8 mouse cellular contexts compared by ENCODE assay signal in the genomic region with DNA sequence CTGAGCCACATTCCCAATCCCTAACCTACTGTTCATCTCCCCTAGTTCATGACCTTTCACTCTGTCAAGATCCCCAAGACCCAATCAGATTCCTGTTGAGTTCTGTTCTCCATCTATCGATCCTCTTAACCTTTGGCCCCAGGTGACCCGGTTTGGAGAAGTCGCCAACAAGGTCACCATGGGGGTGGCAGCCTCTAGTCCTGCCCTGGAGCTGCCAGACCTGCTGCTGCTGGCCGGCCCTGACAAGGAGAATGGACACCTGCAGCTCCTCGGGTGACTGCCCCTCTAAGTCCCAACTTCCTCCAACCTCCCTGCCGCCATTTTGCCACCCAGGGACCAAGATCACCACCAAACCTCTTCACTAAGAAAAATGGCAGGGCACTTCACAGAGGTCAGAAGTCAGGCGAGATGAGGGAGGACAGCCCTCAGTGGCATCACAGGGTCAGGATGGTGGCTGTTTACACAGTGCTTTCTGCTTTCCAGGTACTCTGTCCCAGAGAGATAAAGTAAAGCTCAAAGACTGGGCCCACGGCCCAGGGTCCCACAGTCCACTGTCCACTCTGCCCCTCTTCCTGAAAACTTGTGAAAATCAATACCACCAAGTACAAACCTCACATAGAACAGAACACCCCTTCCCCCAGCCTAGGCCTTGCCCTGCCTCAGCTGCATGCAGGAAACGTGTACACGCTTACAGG. TPM values are rescaled to one million over a fixed set of nuclear protein-coding genes. Genes with fewer than 3 reads are reported as not detected.
DNase-seq lines count a peak whose midpoint lies in the region; ATAC-seq and TF ChIP-seq lines count a peak whose summit lies in the region.

No protein-coding gene starts in this region.

- H3K9me3 ChIP-seq in embryonic facial prominence, embryonic 13.5 days = no peaks in the 10 kb centered on the region
- no peaks in the 10 kb centered on the region for H3K9me3 ChIP-seq in hindbrain, postnatal 0 days (ENCODE audit: low read length)

- peaks cover 23% of the 10 kb centered on the region for H3K36me3 ChIP-seq in embryonic facial prominence, embryonic 13.5 days
- H3K36me3 ChIP-seq in hindbrain, postnatal 0 days (ENCODE audit: insufficient read depth, low read length) = peaks cover 6% of the 10 kb centered on the region; the same call in 1 of the 2 replicates
- H3K36me3 ChIP-seq in myocyte (ENCODE audit: control insufficient read depth, insufficient read depth) = no peaks in the 10 kb centered on the region

- WGBS in embryonic facial prominence, embryonic 13.5 days = 81% methylated on average over 10 of the region's 10 CpGs
- WGBS in hindbrain, postnatal 0 days = 92% methylated on average over 10 of the region's 10 CpGs

- H3K27me3 ChIP-seq in embryonic facial prominence, embryonic 13.5 days = peaks cover 5% of the 10 kb centered on the region; the same call in 1 of the 2 replicates
- no peaks in the 10 kb centered on the region for H3K27me3 ChIP-seq in hindbrain, postnatal 0 days (ENCODE audit: insufficient read depth, low read length)
- no peaks in the 10 kb centered on the region for H3K27me3 ChIP-seq in myocyte (ENCODE audit: control insufficient read depth, insufficient read depth, insufficient read length)

- peak overlapping the region; percentile 47 for H3ac ChIP-seq in myocyte (ENCODE audit: control insufficient read depth, insufficient read length)

- no peak for ATAC-seq in embryonic facial prominence, embryonic 13.5 days (ENCODE audit: insufficient number of reproducible peaks, insufficient read depth, low FRiP score, low TSS enrichment, low read depth)
- no peak for ATAC-seq in hindbrain, postnatal 0 days
- no peak for ATAC-seq in megakaryocyte progenitor cell, adult 5-6 weeks (replicated peaks; ENCODE audit: poor library complexity)

- H3K4me3 ChIP-seq in embryonic facial prominence, embryonic 13.5 days = peak overlapping the region; percentile 63
- H3K4me3 ChIP-seq in hindbrain, postnatal 0 days (ENCODE audit: low read length) = peak overlapping the region; percentile 85
- peak overlapping the region; percentile 53 for H3K4me3 ChIP-seq in myocyte

- 0 out of 2 replicates have a peak overlapping the region, but pooled peaks have one; percentile 94 for H3K27ac ChIP-seq in embryonic facial prominence, embryonic 13.5 days
- no peak overlapping the region for H3K27ac ChIP-seq in hindbrain, postnatal 0 days

- H3K4me2 ChIP-seq in embryonic facial prominence, embryonic 13.5 days = peak overlapping the region; percentile 84
- H3K4me2 ChIP-seq in hindbrain, postnatal 0 days (ENCODE audit: low read depth, low read length) = peak overlapping the region; percentile 96
- H3K4me2 ChIP-seq in myocyte (ENCODE audit: low read depth) = peak overlapping the region; percentile 88

- TF ChIP-seq POLR2A in myocyte (IDR thresholded peaks at IDR 0.05; ENCODE audit: insufficient read length, low read depth) = no peak

- DNase-seq in kidney, postnatal 10 days = peak; percentile 18
- DNase-seq in kidney, postnatal 4 days = no peak
- DNase-seq in hindbrain, postnatal 0 days (ENCODE audit: low spot score) = no peak
- no peak for DNase-seq in thymus, postnatal 14 days
- no peak for DNase-seq in frontal cortex, postnatal 36 days (ENCODE audit: low spot score in 2 of 2)

- H3K4me1 ChIP-seq in embryonic facial prominence, embryonic 13.5 days = peaks cover 19% of the 10 kb centered on the region
- H3K4me1 ChIP-seq in hindbrain, postnatal 0 days (ENCODE audit: insufficient read depth, low read length) = peaks cover 12% of the 10 kb centered on the region

- no peak for TF ChIP-seq CTCF in hindbrain, postnatal 0 days (IDR thresholded peaks at IDR 0.05; ENCODE audit: low read depth)

- peaks cover 11% of the 10 kb centered on the region for H3K79me2 ChIP-seq in myocyte (ENCODE audit: control insufficient read depth, insufficient read depth)

- H3K9ac ChIP-seq in embryonic facial prominence, embryonic 13.5 days = peak overlapping the region; percentile 86
- H3K9ac ChIP-seq in hindbrain, postnatal 0 days (replicated peaks; ENCODE audit: low read length) = peak overlapping the region; percentile 89

TF ChIP-seq in myocyte, 11 proteins besides CTCF, POLR2A, EP300 and RAD21:
- TF ChIP-seq REST (IDR thresholded peaks at IDR 0.05; ENCODE audit: insufficient read depth, insufficient read length) = no peak
- no peak for TF ChIP-seq MAX (IDR thresholded peaks at IDR 0.05; ENCODE audit: low read depth)
- TF ChIP-seq CEBPB (IDR thresholded peaks at IDR 0.05; ENCODE audit: insufficient read depth, poor library complexity, severe bottlenecking) = no peak
- no peak for TF ChIP-seq SRF (IDR thresholded peaks at IDR 0.05; ENCODE audit: control insufficient read depth, insufficient read length, low read depth)
- TF ChIP-seq POLR2AphosphoS2 (IDR thresholded peaks at IDR 0.05; ENCODE audit: insufficient read length, low read depth) = no peak
- TF ChIP-seq E2F4 (IDR thresholded peaks at IDR 0.05; ENCODE audit: insufficient read depth) = no peak
- TF ChIP-seq TCF3 (IDR thresholded peaks at IDR 0.05; ENCODE audit: insufficient read length, low read depth) = no peak
- TF ChIP-seq USF1 (IDR thresholded peaks at IDR 0.05; ENCODE audit: low read depth) = no peak
- no peak for TF ChIP-seq TCF12 (IDR thresholded peaks at IDR 0.05; ENCODE audit: insufficient read depth, poor library complexity, severe bottlenecking)
- no peak for TF ChIP-seq MYOG (IDR thresholded peaks at IDR 0.05; ENCODE audit: control insufficient read depth in 1 of 3, insufficient read depth in 1 of 3, insufficient read length in 2 of 3, low read depth in 2 of 3)
- TF ChIP-seq MYOD1 (IDR thresholded peaks at IDR 0.05; ENCODE audit: control insufficient read depth in 1 of 3, insufficient read length in 2 of 3, low read depth in 2 of 3) = no peak

RNA-seq across cellular contexts. Expression of a gene that starts 1.1 kb away (rescaled TPM):
- 19.9 and 22.4 TPM in 2 replicates for polyA plus RNA-seq in embryonic facial prominence, embryonic 13.5 days (2015; fragmentation: Nextera tagmentation; extraction: Ambion mirVana)
- total RNA-seq in hindbrain, postnatal 0 days (2014; rRNA removed) = 19.7 and 19.8 TPM in 2 replicates
- 26.7 and 31.9 TPM in 2 replicates for polyA plus RNA-seq in hindbrain, postnatal 0 days (2015; fragmentation: Nextera tagmentation; extraction: Ambion mirVana)
- polyA plus RNA-seq in myocyte (2012; fragmentation: generic; extraction: Trizol) = 1.7 TPM
- total RNA-seq in megakaryocyte progenitor cell, adult 5-6 weeks (2015) = 1.2 and 2.5 TPM in 2 replicates
- 0.30 and 1.7 TPM in 2 replicates for total RNA-seq in megakaryocyte progenitor cell, adult 5-6 weeks (2017)

RNA-seq across cellular contexts. Expression of a gene that starts 1.2 kb away (rescaled TPM):
- 126 and 129 TPM in 2 replicates for polyA plus RNA-seq in embryonic facial prominence, embryonic 13.5 days (2015; fragmentation: Nextera tagmentation; extraction: Ambion mirVana)
- 311 and 319 TPM in 2 replicates for total RNA-seq in hindbrain, postnatal 0 days (2014; rRNA removed)
- 138 and 152 TPM in 2 replicates for polyA plus RNA-seq in hindbrain, postnatal 0 days (2015; fragmentation: Nextera tagmentation; extraction: Ambion mirVana)
- 98.2 TPM for polyA plus RNA-seq in myocyte (2012; fragmentation: generic; extraction: Trizol)
- 60.6 and 62.7 TPM in 2 replicates for total RNA-seq in megakaryocyte progenitor cell, adult 5-6 weeks (2015)
- 30.4 and 38.3 TPM in 2 replicates for total RNA-seq in megakaryocyte progenitor cell, adult 5-6 weeks (2017)

RNA-seq across cellular contexts. Expression of a gene that starts 26.9 kb away (rescaled TPM):
- 0.13 and 0.14 TPM in 2 replicates for polyA plus RNA-seq in embryonic facial prominence, embryonic 13.5 days (2015; fragmentation: Nextera tagmentation; extraction: Ambion mirVana)
- total RNA-seq in hindbrain, postnatal 0 days (2014; rRNA removed) = 0.14 and 0.47 TPM in 2 replicates
- 0.19 and 0.25 TPM in 2 replicates for polyA plus RNA-seq in hindbrain, postnatal 0 days (2015; fragmentation: Nextera tagmentation; extraction: Ambion mirVana)
- 4.7 TPM for polyA plus RNA-seq in myocyte (2012; fragmentation: generic; extraction: Trizol)
- total RNA-seq in megakaryocyte progenitor cell, adult 5-6 weeks (2015) = not detected in 2 replicates
- not detected in 2 replicates for total RNA-seq in megakaryocyte progenitor cell, adult 5-6 weeks (2017)

RNA-seq across cellular contexts. Expression of a gene that starts 29.7 kb away (rescaled TPM):
- polyA plus RNA-seq in embryonic facial prominence, embryonic 13.5 days (2015; fragmentation: Nextera tagmentation; extraction: Ambion mirVana) = 93.6 and 106 TPM in 2 replicates
- total RNA-seq in hindbrain, postnatal 0 days (2014; rRNA removed) = 32.7 and 44.5 TPM in 2 replicates
- 28.3 and 32.7 TPM in 2 replicates for polyA plus RNA-seq in hindbrain, postnatal 0 days (2015; fragmentation: Nextera tagmentation; extraction: Ambion mirVana)
- polyA plus RNA-seq in myocyte (2012; fragmentation: generic; extraction: Trizol) = 233 TPM
- 27.5 and 35.2 TPM in 2 replicates for total RNA-seq in megakaryocyte progenitor cell, adult 5-6 weeks (2015)
- 17.4 and 22.6 TPM in 2 replicates for total RNA-seq in megakaryocyte progenitor cell, adult 5-6 weeks (2017)

RNA-seq across cellular contexts. Expression of a gene that starts 32.3 kb away (rescaled TPM):
- 0.69 and 2.2 TPM in 2 replicates for polyA plus RNA-seq in embryonic facial prominence, embryonic 13.5 days (2015; fragmentation: Nextera tagmentation; extraction: Ambion mirVana)
- total RNA-seq in hindbrain, postnatal 0 days (2014; rRNA removed) = 10.2 and 15.5 TPM in 2 replicates
- 3.1 and 3.8 TPM in 2 replicates for polyA plus RNA-seq in hindbrain, postnatal 0 days (2015; fragmentation: Nextera tagmentation; extraction: Ambion mirVana)
- not detected for polyA plus RNA-seq in myocyte (2012; fragmentation: generic; extraction: Trizol)
- total RNA-seq in megakaryocyte progenitor cell, adult 5-6 weeks (2015) = not detected in 2 replicates
- total RNA-seq in megakaryocyte progenitor cell, adult 5-6 weeks (2017) = not detected in 2 replicates
